Mouse (Mus musculus) adrenal gland, adult 2 months (tissue): Measurements from ENCODE around the gene H2al1k. TPM values are rescaled to one million over a fixed set of nuclear protein-coding genes. Genes with fewer than 3 reads are reported as not detected.
A peak's percentile ranks its signal among the peaks of the same experiment; 100 is the strongest.
"Not testable (repeated sequence)": the region's sequence is repeated elsewhere in the genome, so short reads cannot be mapped to it uniquely, and the experiment has no call there.

Experiments
- DNase-seq: peaks from one replicate; pipeline ENCODE4 v3.0.0; 2021
- long read RNA-seq: library from polyadenylated mRNA; stranded (forward); transcript quantifications from one replicate; pipeline ENCODE4 v2.0.0, GENCODE M21; 2021
- polyA plus RNA-seq: library from polyadenylated mRNA; depleted of rRNA; stranded (reverse); fragments of >200 nt; gene quantifications from 2 replicates; pipeline ENCODE4 v1.2.3, GENCODE M21; 2012; rRNA removed
- total RNA-seq, 2 experiments: library from RNA; stranded (reverse); gene quantifications; 2 replicates each; pipeline ENCODE4 v1.2.3; 2021

Gene H2al1k
- total RNA-seq (not detected), polyA plus RNA-seq (not detected in 2 replicates)
- long read RNA-seq: 0 reads

DNA sequence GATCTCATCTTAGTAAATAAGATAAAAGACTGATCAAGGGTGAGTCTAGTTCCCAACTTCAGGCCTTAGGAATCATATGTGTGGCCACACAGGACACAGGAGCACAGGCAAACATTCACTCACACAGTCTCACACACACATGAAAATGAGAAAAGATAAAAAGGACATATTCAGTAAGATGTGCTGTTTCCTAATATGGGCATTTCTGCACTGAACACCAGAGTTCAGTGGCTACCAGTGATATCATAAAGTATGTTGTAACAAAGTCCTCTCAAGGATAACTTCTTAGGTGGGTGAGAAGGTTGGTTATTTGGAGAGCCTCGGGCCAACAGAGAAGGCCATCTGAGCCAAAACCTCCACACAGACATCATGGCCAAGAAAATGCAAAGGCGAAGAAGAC lies at the start of gene H2al1k:
H2al1k (plus strand) TSS at position 301 of the 400 bp plus-strand sequence.
- DNase-seq: not testable (repeated sequence)

DNA sequence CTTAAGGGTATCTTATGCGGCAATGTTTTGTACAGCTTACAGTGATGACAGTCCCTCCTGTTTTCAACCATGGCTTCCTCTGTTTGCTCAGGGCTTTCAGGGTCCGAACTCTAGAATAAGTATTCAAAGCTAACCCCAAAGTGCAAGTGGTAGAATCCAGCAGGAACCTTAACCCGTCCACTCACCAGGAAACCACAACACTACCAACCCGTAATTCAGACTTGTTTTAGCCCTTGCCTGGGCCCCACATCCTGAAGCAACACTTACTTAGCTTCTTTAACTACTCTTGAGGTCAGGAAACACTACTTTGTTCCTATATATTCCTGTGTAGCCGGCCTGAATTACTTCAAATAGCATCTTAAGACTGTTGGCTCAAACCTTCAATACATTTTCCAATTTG lies 47.6 kb upstream of the H2al1k start:
- no peak for DNase-seq

DNA sequence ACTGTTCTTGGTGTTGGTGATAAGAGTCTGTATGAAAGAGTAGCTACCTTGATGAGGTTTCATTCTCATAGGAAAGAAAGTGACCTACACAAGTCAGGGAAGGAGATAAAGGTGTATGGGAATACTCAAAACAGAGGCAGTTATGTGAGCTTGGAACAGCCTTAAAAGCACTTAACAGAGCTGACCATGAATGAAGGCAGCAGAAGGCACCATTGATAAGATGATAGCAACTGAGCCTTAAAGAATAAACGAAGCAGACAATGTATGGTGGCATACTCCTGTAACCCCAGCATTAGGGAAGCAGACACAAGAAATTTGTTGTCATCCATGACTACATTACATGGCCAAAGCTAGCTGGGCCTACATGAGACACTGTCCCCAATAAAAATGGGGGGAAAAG lies 47.0 kb upstream of the H2al1k start:
- DNase-seq: no peak

DNA sequence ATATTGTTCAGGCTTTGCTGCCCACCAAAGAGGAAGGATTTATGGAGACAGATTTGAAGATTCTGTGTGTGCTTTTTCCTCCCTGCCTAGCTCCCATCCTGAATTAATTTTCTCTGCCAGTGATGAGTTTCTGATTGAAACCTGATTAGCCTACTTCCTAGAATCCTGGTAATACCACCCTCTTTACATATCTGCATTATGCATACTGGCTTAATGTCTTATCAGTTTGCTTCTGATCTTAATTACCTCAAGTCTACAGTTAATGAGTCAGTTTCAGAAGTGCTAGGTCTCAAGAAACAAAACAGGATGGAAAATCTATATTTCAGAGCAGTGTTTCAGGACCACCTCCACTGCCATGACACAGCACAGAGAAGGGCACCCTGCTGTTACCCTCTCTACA lies 34.0 kb upstream of the H2al1k start:
- DNase-seq: not testable (repeated sequence)

DNA sequence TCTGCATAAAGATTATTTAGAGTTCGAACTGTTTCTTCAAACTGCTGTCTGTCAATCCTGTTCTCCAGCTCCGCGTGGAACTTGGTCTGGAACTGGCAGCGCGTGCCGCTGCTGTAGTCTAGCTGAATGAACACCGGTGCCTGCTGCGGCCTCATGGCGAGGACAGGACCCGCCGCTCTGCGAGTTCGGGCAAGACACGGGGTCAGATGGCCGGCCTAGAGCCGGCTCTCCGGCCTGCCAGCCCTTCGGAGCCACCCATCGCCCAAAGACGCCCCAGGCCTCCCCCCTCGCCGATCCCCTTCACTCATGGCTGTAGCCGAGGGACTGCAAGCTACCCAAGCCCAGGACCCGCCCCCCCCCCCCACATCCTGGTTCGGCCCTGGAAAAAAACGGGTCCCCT lies 22.5 kb upstream of the H2al1k start:
- DNase-seq: not testable (repeated sequence)

DNA sequence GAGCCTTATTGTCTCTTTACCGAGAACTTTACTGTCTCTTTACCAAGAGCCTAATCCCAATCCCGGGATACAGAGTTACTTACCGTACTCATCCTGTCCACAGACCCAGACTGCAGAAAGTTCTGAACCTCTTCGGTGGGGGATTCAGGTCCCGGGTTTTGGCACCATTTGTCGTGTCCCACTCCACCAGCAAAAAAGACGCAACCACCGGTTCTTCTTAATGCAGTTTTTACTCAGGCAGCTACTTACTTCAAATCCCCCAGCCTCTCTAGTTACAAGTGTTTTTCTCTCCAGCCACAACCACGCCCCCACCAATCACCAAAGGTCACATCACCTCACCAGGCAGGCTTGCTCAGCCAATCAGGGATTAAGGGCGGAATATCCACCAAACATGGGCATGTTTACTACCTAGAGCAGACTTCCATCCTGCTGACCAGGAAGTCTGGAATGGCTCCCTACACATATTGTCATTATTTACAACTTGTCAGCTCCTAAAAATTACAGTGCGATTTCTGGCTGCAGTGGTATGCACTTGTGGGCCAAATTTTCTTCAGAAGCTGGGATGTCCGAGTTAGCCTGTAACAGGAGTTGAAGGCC lies 18.0 kb upstream of the H2al1k start:
- not testable (repeated sequence) for DNase-seq

DNA sequence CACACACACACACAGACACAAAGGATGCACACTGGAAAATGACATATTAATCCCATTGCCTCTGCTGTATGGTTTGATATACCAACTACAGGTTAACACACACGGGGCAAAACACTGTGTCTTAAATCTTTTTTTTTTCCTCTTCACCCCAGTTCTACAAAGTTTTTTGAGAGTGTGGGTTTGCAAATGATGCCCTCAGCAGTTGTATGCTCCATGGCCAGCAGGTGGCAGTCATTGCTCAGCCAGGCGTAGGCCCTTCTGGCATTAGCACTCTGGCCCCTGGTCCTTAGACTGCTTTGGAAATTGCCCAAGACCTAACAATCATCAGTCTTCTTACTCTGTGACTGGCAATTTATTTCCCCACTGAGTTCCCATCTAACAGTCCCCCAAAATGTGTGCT lies 17.4 kb upstream of the H2al1k start:
- DNase-seq: peak; percentile 56

DNA sequence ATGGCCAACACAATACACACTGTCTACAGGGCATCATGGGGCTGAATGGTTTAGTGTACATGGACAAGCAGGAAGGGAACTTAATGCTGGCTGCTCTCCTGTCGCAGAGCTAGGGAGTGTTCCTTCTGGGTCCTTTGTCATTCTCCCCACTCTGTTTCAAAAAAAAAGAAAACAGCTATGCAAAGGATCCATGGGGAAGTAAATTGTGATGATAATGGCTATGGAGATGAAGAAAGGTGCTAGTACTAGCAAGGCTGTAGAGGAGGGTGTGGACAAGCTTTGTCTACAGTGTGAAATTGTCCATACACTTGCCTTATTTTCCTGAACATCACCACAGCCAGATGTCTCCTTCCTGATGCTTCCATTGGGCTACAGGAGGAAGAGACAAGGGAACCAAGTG lies 15.4 kb upstream of the H2al1k start:
- DNase-seq: not testable (repeated sequence)

DNA sequence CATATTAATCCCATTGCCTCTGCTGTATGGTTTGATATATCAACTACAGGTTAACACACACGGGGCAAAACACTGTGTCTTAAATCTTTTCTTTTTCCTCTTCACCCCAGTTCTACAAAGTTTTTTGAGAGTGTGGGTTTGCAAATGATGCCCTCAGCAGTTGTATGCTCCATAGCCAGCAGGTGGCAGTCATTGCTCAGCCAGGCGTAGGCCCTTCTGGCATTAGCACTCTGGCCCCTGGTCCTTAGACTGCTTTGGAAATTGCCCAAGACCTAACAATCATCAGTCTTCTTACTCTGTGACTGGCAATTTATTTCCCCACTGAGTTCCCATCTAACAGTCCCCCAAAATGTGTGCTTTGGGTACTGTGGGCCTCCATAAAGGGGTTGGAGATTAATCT lies 23.6 kb downstream of the H2al1k start:
- not testable (repeated sequence) for DNase-seq

DNA sequence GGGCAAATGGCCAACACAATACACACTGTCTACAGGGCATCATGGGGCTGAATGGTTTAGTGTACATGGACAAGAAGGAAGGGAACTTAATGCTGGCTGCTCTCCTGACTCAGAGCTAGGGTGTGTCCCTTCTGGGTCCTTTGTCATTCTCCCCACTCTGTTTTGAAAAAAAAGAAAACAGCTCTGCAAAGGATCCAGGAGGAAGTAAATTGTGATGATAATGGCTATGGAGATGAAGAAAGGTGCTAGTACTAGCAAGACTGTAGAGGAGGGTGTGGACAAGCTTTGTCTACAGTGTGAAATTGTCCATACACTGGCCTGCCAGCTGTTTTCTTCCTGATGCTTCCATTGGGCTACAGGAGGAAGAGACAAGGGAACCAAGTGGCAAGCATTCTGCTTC lies 25.5 kb downstream of the H2al1k start:
- not testable (repeated sequence) for DNase-seq

Other genes with a start within 250 kb of the H2al1k start
- not detected for gene 4930402K13Rik, start 246.1 kb upstream of the H2al1k start, total RNA-seq
- gene 4930402K13Rik, start 246.1 kb upstream of the H2al1k start, polyA plus RNA-seq: not detected in 2 replicates
- gene Lancl3, start 150.7 kb upstream of the H2al1k start, total RNA-seq: 1 to 10 TPM; 2.4 TPM
- gene Lancl3, start 150.7 kb upstream of the H2al1k start, polyA plus RNA-seq: 1.9 and 2.1 TPM in 2 replicates
- not detected for gene Gm14862, start 93.7 kb upstream of the H2al1k start, total RNA-seq
- gene Gm14862, start 93.7 kb upstream of the H2al1k start, polyA plus RNA-seq: not detected in 2 replicates
- 1 to 10 TPM; 1.7 to 1.9 TPM for gene Xk, start 77.9 kb upstream of the H2al1k start, total RNA-seq
- gene Xk, start 77.9 kb upstream of the H2al1k start, polyA plus RNA-seq: 0.62 and 0.66 TPM in 2 replicates
- gene H2al1m, start 66.9 kb upstream of the H2al1k start, total RNA-seq: not detected
- 0.31 TPM in 1 of 2 replicates, not detected in the other for gene H2al1m, start 66.9 kb upstream of the H2al1k start, polyA plus RNA-seq
- 10 to 100 TPM; 13.1 to 20.2 TPM for gene Cybb, start 137.1 kb downstream of the H2al1k start, total RNA-seq
- 0.44 and 0.48 TPM in 2 replicates for gene Cybb, start 137.1 kb downstream of the H2al1k start, polyA plus RNA-seq
- not detected for gene H2al1o, start 221.8 kb downstream of the H2al1k start, total RNA-seq
- not detected in 2 replicates for gene H2al1o, start 221.8 kb downstream of the H2al1k start, polyA plus RNA-seq